Mouse (Mus musculus) kidney, adult 11 months (tissue): ENCODE data around the gene Catspere2.

Source experiments
- DNase-seq: peaks from one replicate; pipeline ENCODE4 v3.0.0; 2022

Gene Catspere2

GRCm38 (mm10) chr1:178219166-178220077 lies 236.2 kb downstream of the Catspere2 start:
- DNase-seq: no peak
